Mouse (Mus musculus) urinary bladder, postnatal 36 days (tissue): ENCODE measurements around the gene Tesc.

Experiments
- DNase-seq, 2 experiments: peaks; one replicate each; pipeline ENCODE4 v3.0.0; 2022; ENCODE audit warnings: low spot score in 2 of 2, mixed read lengths in 1 of 2

Tesc gene

DNA sequence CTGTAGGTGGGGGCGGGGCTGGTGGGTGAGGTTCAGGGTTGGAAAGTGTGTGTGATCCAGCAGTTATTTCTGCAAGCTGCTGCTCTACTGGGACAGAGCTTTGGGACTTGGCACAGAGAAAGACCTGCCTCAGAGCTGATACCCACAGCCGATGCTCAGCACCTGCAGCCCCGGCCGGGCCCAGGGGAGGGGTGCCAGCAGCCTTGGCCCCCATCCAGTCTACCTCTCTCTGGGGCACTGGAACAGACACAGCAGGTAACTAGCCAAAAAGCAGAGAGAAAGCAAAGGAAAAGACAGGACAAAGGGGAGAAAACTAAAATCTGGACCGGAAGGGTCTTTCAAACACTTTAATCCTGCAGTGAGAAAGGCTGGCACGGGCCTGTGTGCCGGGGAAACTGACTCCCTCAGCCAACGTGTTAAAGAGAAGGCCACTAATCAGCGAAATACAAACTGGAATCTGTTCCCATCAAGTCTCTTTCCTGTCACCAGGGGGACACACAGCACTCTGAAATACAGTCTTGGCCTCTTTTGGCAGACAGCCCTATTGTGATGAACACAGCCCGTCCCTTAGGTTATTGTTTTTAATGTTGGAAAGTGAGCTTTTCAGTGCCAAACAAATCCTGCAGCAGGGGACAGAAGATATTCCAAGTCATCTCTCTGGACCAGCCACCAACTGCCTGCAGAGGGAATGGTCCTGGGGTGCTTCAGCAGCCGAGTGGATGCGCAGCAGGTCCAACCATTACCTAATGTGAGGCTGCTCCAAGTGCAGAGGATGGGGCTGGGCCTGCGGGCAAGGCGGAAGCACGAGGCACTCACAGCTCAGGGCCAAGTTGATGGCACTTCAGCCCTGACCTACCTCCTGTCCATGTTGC lies 49.4 kb downstream of the Tesc start:
- DNase-seq, result no peak

DNA sequence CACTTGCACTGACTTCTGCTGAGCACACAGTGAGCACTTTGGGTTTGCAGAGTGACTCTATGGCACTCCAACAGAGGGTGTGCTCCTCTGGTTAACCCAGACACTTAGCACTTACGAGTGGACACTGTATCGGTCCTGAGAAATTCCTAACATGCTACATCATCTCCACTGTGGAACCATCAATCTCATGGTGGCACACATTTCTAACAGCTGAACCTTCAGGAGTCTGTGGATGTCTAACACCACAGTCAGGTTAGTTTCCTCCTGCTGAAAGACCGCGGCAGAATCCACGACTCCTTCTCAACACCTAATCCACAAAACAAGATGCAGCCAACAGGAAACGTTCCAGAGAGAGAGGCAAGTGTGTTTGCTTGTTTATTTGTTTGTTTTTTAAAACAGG lies 51.0 kb downstream of the Tesc start:
- no peak for DNase-seq

DNA sequence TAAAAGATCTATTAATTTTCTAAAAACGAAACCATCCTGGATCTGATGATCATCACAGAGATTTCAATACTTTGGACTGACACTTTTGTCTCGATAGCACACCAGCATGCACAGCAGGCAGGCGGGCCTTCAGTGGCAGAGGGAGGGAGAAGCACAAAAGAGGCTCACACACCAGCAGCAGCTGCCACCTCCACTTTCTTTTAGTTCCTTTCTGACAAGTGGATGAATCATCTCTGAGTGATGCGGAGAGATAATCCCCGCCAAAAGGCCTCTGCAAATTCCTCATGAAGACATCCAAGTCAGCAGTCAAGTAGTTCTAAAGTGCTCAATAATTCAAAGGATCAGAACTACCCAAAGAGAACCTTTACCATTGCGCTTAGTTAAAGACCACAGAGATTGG lies 51.8 kb downstream of the Tesc start:
- no peak for DNase-seq

DNA sequence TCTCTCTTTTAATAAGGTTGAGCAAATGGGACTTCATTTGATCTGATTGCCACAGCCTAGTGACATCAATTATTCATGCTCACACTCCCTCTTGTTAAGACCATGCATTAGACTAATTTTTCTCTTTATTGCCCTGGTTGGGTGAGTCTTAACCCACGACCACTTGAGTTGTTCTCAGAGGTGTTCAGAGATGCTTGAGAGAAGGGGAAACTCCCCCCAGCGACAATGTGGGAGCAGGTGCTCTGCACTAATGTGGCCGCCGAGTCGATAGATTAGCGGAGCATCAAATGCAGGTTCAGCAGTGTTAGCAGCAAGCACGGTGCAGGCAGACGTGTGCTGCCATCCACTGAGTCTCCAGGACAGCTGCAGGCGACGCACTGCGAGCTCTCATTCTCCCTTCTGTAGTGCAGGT lies 52.3 kb downstream of the Tesc start:
- no peak for DNase-seq

DNA sequence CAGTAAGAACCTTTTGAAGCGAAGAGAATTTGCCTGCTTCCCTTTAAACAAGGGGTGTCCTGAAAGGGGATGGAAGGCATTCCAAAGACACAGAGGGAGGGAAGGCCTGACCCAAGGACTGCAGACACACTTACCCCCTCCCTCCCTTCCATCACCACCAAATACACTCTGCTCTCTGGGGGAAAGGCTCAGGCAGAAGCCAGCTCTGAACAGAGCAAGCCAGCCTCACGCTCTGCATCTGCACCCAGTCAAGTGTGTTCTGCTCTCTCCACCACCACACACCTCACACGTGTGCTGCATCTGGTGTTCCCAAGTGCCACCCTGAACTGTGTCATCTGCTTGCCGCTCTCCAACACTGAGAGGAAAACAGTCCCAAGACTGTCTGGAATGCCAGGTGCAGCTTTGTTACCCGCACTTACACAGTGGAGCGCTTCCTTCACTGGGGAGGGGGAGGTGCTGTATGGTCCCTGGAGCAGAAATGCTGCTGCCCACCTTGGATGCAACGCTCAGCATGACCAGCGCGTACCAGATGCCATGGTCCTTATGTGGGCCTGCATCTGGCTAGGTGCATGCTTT lies 53.9 kb downstream of the Tesc start:
- DNase-seq, result no peak

DNA sequence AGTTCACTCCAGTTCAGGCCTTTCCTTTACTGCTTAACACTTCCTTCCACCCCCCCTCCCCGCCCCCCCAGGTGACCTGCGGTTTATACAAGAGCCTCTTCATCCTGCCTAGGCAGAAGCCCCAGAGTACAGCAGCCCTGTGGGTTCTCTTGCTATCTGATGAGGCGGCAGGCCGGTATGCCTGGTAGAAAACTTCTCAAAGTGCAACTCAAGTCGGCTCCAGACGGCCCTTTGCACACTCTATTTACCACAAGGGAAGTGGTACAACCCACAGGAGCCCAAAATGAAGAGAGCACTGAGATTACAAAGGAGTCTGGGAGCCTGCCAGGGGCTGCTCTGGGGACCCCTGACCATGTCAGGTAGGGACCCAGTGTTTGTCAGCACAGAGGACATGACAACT lies 54.5 kb downstream of the Tesc start:
- DNase-seq, result no peak

DNA sequence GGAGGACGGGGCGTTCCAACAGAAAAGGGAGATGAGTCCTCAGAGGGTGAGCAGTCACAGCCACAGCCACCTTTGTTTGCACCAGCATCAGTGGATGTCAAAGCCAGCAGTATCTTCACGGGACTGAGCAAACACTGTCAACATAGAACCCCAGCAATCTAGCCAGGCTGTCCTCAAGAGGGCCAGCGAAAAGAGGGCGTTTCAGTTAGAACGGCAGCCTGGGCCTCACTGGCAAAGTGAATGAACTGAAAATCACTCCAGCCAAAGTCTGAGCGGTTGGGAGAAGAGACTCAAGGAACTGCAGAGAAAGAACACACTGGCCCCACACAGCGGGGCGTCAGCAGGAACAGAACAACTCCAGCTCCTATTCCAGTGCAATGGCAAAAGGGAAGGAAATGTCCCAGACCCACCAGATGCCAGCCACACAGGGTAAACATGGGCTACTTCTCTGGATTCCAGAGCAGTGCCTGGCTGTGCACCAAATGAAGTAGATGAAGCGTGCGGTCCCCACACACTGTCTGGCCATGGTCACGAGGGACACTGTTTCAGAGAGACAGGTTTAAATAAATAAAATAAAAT lies 55.6 kb downstream of the Tesc start:
- no peak for DNase-seq

DNA sequence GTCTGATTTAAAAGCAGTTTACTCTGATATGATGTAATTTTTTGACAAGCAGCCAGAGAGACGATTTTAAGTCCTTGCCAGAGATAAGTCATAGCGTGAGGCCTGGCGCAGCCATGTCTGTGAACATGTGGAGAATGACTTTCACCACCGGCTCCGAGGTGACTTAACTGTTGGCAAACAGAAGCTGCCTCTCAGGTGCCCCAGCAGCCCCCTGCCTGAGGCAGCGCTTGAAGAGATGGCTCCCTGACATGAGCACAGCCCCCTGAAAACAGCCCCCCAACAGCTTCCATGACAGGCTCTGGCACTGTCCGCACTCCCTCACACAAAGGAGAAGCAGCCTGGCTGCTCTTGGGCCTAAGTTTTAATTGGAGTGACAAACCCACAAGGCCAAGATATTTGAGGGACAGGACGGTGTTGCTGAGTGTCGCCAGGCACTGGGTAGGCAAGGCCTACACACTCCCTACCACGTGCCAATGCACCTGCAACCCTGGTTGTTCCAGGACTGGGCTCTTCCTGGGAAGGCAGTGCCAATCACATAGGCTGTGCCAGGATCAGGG lies 56.7 kb downstream of the Tesc start:
- no peak for DNase-seq

DNA sequence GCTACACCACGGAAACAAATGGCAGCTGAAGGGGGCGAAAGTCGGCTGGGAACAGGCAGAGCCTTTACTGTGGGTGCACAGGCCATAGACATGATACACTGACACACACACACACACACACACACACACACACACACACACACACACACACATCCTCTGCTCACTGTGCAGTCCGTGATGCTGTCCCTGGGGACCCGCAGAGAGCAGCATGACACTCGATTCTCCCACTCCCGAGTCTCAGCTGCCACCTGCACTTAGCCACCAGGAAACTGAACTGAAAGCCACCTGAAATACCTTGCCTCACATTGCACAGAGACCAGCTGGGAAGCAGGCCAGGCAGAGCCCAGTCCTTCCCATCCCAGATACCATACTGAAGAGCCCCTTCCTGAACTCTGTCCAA lies 57.8 kb downstream of the Tesc start:
- DNase-seq, result no peak

DNA sequence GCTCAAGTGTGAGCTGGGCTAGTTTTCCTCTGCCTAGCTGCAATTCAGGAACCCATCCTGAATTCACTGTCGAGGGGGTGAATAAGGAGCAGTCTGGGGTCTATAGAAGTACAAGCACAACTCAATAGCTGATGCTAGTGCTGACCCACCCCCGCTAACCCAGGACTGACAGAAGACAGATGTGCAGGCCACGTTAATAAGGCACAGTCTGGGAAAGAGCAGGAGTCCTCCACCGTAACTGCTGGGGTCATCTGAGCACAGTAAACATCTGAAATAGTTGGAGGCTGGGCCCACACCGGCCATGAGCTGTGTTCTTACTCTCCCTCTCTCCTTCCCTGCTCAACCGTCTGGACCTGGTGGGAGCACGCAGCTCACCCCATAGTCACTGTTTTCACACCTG lies 59.4 kb downstream of the Tesc start:
- no peak for DNase-seq

DNA sequence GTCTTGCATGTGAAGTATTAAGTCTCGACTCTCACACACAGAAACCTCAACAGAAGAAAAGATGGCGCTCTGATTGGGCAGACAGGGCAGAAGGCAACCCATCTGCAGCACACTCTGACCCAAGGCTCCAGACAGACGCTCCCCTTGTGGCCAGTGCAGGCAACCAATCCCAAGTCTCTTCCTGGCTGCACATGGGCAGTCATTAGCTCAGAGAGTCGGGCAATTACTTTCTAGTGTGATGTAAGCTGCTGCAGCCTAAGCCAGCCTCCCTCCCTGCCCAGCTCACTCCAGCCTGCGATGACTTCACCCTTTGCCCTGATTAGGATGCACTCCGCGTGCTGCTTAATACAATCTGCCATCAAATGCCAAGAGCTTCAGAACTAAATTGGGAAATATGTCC lies 61.6 kb downstream of the Tesc start:
- DNase-seq, result peak in 1 of 2 experiments; percentile 56

DNA sequence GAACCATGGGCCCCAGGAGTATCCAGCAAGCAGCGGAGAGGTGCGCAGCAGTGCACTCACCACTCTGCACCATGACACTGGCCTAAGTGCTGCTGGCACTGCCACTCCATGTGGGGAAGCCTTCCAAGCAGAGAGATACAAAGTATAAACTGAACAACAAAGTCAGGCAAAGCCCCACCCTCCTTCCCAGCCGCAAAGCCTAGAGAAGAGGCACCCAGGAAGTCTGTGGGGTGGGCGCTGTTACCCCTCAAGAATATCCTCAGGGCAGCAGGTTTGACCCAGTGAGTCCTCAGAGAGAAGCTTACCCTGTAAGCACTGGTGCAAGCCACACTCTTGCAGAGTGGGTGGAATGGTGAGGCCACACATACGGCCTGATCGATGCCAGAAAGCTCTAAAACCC lies 62.6 kb downstream of the Tesc start:
- no peak for DNase-seq

DNA sequence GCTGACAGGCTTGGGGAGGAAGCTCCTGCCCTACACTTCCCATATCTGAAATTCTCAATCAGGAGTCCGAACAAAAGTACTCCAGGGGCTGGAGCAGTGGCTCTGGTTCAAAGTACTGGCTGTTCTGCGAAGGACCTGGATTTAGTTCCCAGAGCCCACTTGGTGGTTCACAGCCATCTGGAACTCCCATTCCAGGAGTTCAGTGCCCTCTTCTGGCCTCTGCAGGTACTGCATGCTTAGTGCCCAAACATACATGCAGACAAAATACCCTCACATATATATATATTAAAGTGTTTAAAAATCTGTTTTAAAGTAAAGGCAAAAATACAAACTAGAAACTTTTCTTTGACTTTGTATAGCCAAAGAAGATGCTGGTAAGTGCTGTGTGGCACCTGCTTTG lies 63.3 kb downstream of the Tesc start:
- DNase-seq, result no peak

DNA sequence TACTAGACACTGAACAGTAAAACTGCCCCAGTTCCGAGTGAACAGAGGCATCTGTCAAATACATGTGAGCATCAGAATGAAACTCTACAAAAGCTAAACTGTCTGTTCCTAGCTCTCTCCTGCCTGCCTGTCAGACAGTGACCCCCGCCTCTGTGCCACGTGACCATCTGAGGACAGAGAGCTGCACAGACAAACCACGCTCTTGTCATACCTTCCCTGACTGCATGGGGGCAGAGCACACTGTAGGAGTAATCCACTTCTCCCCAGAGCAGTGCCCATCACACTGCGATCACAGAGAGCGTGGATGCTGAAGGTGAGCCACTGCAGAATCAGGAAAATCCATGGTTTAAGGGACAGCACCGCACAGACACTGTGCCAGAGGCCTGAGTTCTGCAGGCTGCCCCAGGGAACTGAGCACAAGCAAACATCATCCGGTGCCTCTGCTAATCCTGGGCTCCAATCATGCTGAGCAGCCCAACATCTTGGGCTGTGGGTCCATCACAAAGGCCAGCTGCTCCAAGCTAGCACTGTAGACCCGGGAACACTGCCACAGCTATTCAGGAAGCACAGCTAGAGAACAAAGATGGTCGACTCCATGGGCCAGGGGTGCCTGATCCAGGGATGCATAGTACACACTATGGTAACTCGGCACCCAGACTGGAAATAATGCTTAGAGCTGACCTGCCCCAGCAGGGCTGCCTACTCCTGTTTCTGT lies 65.9 kb downstream of the Tesc start:
- DNase-seq, result no peak

DNA sequence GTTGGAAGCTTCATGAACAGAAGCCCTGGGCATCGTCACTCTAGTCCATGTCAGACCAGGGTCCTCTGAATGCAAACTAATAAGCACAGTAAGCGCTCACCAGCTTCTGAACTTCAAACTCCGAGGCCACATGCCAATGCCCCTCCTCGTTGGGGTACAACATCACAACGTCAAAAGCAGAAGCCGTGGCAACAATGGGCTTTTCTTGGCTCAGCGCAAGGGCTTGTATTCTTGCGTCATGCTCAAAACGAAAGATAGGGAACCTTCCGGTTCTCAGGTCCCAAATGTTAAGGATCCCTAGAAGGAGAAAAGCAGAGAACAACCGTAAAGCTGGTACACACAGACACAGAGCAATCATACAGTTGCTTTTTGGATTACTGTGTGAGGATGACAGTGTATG lies 67.9 kb downstream of the Tesc start:
- no peak for DNase-seq

DNA sequence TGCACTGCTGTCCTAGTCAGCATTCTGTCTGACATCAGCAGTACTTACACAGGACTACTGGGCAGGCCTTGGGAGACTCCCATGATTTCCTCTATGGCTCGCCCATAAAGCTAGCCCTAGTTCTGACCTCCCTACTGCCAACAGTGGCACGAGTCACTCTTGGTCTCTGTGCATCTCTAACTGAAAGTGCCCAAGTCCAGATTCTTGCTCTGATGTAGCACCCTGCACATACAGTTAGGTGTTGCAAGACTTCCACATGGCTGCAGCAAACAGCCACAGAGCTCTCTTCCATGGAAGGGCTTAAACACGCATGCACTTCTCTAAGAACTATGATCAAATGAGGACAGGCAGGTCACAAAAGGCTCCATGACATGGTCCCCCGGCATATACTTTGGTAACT lies 68.3 kb downstream of the Tesc start:
- DNase-seq, result no peak

DNA sequence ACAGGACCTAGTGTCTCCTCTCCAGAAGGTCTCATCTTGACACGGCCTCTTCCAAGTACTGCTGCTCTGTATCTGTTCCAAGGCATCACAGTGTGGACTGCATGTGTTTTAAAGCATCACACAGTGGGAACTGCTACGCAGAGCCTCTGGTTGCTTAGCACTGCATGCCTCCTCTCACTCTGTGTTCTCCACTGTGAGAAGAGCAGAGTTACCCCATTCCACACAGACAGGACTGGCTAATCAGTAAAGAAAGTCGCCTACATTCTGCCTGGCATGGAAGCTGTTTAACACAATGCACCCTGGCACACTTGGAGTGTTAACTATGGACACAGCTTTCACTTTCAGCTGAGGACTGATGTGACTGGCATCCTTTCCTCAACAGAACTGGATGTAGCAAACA lies 68.8 kb downstream of the Tesc start:
- no peak for DNase-seq

DNA sequence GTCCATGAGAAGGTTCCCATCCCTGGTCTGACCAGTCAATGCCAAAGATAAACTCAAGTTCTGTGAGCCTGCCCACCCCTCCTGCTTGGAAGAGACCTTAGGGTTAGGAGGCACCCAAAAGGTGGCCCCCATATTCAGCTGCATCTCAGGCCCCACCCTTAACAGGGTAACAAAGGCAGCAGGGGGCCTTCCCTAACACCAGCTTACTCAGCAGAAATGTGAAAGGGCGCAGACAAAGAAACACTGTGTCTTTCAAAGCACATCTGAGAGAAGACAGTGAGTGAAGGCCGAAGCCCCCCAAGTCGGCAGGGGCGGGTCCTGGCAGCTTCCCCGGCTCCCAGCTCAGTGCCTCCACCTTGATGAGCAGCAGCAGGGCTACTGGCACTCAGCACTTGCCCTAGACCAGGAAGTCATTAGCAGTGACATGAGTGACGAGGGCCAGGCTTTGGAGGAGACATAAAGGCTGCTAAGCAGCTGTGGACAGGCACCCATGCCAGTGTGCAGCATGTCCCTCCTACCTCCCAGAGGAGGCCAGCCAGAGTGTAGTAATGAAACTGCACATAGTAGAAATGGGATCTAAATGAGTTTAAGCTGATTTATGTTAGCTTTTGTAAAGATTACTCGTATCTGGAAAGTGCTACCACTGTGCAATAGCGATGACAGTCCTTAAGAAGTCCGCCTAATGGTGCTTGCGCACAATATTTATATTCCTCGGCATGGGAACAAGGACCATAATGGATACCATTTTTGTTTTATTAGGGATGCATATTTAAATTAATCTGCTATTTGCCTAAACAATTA lies 71.7 kb downstream of the Tesc start:
- DNase-seq, result no peak

DNA sequence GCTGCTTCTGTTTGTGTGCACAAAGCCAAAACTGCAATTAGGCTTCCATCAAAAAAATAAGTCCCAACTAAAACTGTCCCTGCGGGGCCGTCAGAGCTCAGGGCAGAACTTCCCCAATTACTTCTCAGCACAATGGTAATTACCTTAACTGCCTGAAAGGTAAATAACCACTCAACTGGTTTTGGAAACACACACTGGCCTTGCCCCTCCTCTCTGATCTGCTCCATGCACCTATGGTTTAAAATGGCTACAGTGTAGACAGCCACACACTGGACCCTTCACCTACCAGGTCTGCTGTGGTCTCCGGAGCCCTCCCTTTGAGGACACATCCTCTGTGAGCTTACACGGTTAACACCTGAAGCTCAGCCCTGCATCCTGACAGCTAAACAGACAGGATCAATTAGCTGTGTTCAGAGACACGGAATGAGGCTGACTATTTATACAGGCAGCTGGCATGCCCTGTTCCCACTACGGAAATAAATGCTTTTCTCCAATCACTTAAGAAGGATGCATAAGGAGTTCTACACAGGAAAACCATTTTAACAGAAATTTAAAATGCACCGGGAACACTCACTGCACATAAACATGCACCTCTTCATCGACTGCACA lies 72.4 kb downstream of the Tesc start:
- DNase-seq, result no peak

DNA sequence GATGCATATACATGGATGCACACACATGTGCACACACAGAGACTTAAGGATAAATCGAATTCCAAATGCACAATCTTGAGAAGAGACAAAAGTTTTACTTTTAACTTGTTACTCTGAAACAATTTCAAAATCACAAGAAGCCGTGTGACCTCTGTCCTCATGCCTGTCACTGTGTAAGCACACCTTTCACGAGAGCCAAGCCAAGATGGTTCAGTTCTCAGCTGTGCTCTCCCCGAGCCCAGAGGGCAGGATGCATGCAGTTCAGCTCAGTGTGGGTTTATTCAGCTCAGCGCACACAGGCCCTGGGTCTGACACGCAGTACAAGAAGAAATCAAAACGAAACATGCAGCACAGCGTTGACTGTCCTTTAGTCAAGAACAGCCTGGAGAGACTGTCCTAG lies 78.0 kb downstream of the Tesc start:
- DNase-seq, result no peak

DNA sequence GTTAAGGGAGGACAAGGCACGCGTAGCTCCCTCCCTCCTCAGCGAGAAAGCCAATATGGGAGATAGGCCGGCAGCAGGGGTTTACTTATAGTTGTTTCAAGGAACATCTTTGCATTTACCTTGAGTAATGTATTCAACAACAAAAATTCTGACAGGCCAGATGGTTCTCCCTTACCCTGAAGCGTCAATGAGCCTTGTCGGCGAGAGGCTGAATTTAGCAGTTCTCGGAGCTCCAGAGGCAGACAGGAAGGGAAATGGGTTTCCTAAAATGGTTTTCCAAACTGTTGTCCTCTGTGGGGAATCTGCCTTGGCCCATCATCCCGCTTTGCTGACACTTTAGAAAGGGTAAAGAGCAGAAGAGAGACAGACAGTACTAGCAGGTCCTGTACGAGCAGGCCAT lies 79.1 kb downstream of the Tesc start:
- DNase-seq, result no peak
